ENCODE assay signal across 11 mouse cellular contexts in the genomic region with DNA sequence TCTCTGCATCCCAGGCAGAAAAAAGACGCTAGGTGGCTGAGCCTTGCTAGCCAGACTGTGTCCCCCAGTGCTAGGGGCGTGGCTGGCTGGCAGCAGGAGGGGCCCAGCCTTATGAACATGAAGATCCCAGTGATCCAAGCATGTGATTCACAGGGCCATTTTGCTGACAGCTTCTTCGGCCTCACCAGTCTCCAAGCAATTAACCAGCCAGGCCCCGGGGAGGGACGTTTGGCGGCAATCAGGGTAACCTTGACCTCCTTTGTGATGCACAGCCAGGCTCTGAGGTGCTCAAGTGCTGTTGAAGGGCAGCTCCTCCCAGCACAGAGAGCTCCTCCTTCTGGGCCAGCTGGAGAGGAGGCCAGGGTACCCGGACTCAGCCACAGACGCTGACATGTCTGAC. TPM values are rescaled to one million over a fixed set of nuclear protein-coding genes. Genes with fewer than 3 reads are reported as not detected.
DNase-seq lines count a peak whose midpoint lies in the region; ATAC-seq lines count a peak whose summit lies in the region.
"Had no signal": no experiment of that assay in that cellular context is flagged by ENCODE, and none has a peak within 500 bp of the region (broad histone marks: within the 10 kb centered on the region; RNA-seq: fewer than 3 reads in every experiment).

No protein-coding gene starts in this region.

- ATAC-seq in forebrain, embryonic 15.5 days (replicated peaks) = peak; percentile 50; the same call in 1 of the 2 replicates
- peak; percentile 74 for ATAC-seq in midbrain, embryonic 13.5 days
- ATAC-seq in activated CD4-positive, CD25-positive, alpha-beta regulatory T cell, adult 4 months = no peak

- peak overlapping the region; percentile 72 for H3K27ac ChIP-seq in forebrain, embryonic 15.5 days (replicated peaks)
- H3K27ac ChIP-seq in midbrain, embryonic 13.5 days = peak overlapping the region; percentile 32; the same call in 1 of the 2 replicates
- H3K27ac ChIP-seq: gastrocnemius, adult 2 months; limb, embryonic 15.5 days had no signal

- H3K27me3 ChIP-seq in forebrain, embryonic 15.5 days = peaks cover 6% of the 10 kb centered on the region; the same call in 1 of the 2 replicates
- peaks cover 35% of the 10 kb centered on the region for H3K27me3 ChIP-seq in midbrain, embryonic 13.5 days

- no peak overlapping the region for H3K4me3 ChIP-seq in forebrain, embryonic 15.5 days
- H3K4me3 ChIP-seq in midbrain, embryonic 13.5 days (replicated peaks) = no peak overlapping the region
- H3K4me3 ChIP-seq: gastrocnemius, adult 2 months; limb, embryonic 15.5 days had no signal

- H3K9ac ChIP-seq in forebrain, embryonic 15.5 days (replicated peaks) = no peak overlapping the region
- no peak overlapping the region for H3K9ac ChIP-seq in midbrain, embryonic 13.5 days (replicated peaks)
- H3K9ac ChIP-seq: limb, embryonic 15.5 days had no signal

- no peaks in the 10 kb centered on the region for H3K36me3 ChIP-seq in forebrain, embryonic 15.5 days
- H3K36me3 ChIP-seq in midbrain, embryonic 13.5 days = no peaks in the 10 kb centered on the region
- H3K36me3 ChIP-seq: limb, embryonic 15.5 days had no signal

- H3K9me3 ChIP-seq in forebrain, embryonic 15.5 days = no peaks in the 10 kb centered on the region
- peaks cover under 1% of the 10 kb centered on the region; the same call in 1 of the 2 replicates for H3K9me3 ChIP-seq in midbrain, embryonic 13.5 days
- H3K9me3 ChIP-seq: limb, embryonic 15.5 days had no signal

- DNase-seq in MN1 (ENCODE audit: low spot score) = peak; percentile 59
- DNase-seq in cerebellum, adult 11-12 months = peak; percentile 54
- DNase-seq in natural killer cell, adult 2 months (ENCODE audit: low spot score in 2 of 2) = no peak
- DNase-seq in right cerebral cortex, postnatal 10 days (ENCODE audit: low spot score in 2 of 2) = no peak
- DNase-seq in left cerebral cortex, adult 8-10 months (ENCODE audit: low spot score in 2 of 2) = no peak
- DNase-seq: gastrocnemius, adult 2 months had no signal

- peaks cover 37% of the 10 kb centered on the region for H3K4me1 ChIP-seq in forebrain, embryonic 15.5 days
- peaks cover 41% of the 10 kb centered on the region for H3K4me1 ChIP-seq in midbrain, embryonic 13.5 days (replicated peaks)

- H3K4me2 ChIP-seq in forebrain, embryonic 15.5 days (replicated peaks) = no peak overlapping the region
- peak overlapping the region; percentile 11 for H3K4me2 ChIP-seq in midbrain, embryonic 13.5 days (replicated peaks)
- H3K4me2 ChIP-seq: limb, embryonic 15.5 days had no signal

- 6% methylated on average over 8 of the region's 8 CpGs for WGBS in forebrain, embryonic 15.5 days
- WGBS in midbrain, embryonic 13.5 days = 5% methylated on average over 8 of the region's 8 CpGs

RNA-seq across cellular contexts. Expression of gene Grik3, which starts 43.9 kb away (rescaled TPM):
- 7.9 and 8.2 TPM in 2 replicates for polyA plus RNA-seq in forebrain, embryonic 15.5 days (2015; fragmentation: Nextera tagmentation; extraction: Ambion mirVana)
- 3.1 and 3.6 TPM in 2 replicates for polyA plus RNA-seq in midbrain, embryonic 13.5 days (2015; fragmentation: Nextera tagmentation; extraction: Ambion mirVana)
- not detected for polyA plus RNA-seq in activated CD4-positive, CD25-positive, alpha-beta regulatory T cell, adult 4 months (2017; shearing (Covaris generic))
- 10 to 100 TPM; 48.8 to 58.3 (median 53.5) TPM for total RNA-seq in left cerebral cortex, adult 8-10 months (2022)
- total RNA-seq: CH12.LX had no signal

Comparison
In these comparisons a context has a peak if more than half of its experiments do, and no peak if none do; other contexts are left out.
1. DNase-seq: peak in MN1 (single experiment) and cerebellum, adult 11-12 months (single experiment); none in natural killer cell, adult 2 months (0 of 2), right cerebral cortex, postnatal 10 days (0 of 2) and left cerebral cortex, adult 8-10 months (0 of 2).